Mouse (Mus musculus): ENCODE measurements around the gene Pgm2.

DNA sequence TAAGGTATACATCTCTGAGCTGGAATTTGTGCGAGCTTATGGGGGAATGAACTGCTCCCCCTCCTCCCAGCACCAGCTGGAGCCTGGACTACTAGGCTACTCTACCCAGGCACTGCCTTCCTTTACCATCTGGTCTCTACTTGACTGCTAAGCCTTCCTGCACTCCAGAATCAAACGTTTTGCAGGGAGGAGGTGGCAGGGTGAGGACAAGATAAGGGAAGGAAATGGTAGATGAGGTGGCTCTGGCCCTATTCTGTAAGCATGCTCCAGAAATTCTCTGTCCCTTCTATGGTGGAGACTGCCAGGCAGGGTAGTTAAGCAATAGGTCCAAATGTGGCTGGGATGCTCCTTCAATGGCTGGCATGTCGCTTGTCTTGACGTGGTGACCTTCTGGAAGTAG is 65.8 kb downstream of the Pgm2 start:
- no peak for TF ChIP-seq CTCF (IDR thresholded peaks at IDR 0.05; ENCODE audit: borderline replicate concordance, insufficient read depth, low read length)
- no peak for TF ChIP-seq POLR2A (IDR thresholded peaks at IDR 0.05; ENCODE audit: low read depth, low read length)

Data from embryonic fibroblast, embryonic 13.5 days (primary cell).